ENCODE assay signal across 16 mouse cellular contexts in the genomic region with DNA sequence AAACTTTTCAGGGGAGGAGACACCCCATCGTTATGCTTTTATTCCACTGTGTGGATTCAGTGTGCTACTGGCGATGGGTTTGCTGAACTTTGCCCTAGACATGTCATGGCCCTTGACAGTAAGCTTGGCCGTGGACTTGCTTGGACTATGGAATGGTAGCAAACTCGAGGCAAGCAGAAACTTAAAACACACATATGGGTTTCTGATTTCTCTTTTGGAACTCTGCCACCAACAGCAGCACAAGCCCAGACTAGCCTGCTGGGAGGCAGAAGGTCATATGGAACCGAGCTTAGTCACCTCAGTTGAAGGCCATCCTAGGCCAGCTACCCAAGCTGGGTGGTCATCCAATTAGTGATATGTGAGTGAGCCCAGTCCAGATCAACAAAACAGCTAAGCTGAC.
DNase-seq lines count a peak whose midpoint lies in the region; ATAC-seq lines count a peak whose summit lies in the region.
"Had no signal": no experiment of that assay in that cellular context is flagged by ENCODE, and none has a peak within 500 bp of the region (broad histone marks: within the 10 kb centered on the region; RNA-seq: fewer than 3 reads in every experiment).

No protein-coding gene starts in this region.

- ATAC-seq in liver, embryonic 16.5 days (ENCODE audit: low read depth) = peak; percentile 58; the same call in 1 of the 2 replicates
- ATAC-seq: intestine, embryonic 15.5 days had no signal

- peak; percentile 66 for DNase-seq in gastrocnemius, adult 18-20 months (ENCODE audit: low spot score)
- no peak for DNase-seq in gastrocnemius, postnatal 14 days
- DNase-seq in liver (no peak), 416B (ENCODE audit: low read depth) (peak; percentile 65)
- DNase-seq in adrenal gland, postnatal 36 days = peak; percentile 66 to 72
- no peak for DNase-seq in right cerebral cortex, adult 2 months (ENCODE audit: low spot score in 2 of 2)
- no peak for DNase-seq in embryo, embryonic 10 days (ENCODE audit: low spot score)
- DNase-seq: B cell, adult 2 months; cerebellum, adult 2 months; heart, adult 11 months; lung, adult 2 months; thymus, adult 2 months had no signal

- H3K9ac ChIP-seq in liver, embryonic 16.5 days (ENCODE audit: low read depth, low read length) = no peak overlapping the region
- H3K9ac ChIP-seq: hindbrain, embryonic 12.5 days; intestine, embryonic 15.5 days; neural tube, embryonic 15.5 days had no signal

- H3K27ac ChIP-seq in liver, embryonic 16.5 days (ENCODE audit: low read length) = no peak overlapping the region
- H3K27ac ChIP-seq: hindbrain, embryonic 12.5 days; intestine, embryonic 15.5 days; neural tube, embryonic 15.5 days had no signal

- no peaks in the 10 kb centered on the region for H3K36me3 ChIP-seq in liver, embryonic 16.5 days (ENCODE audit: control insufficient read depth, insufficient read depth)
- H3K36me3 ChIP-seq: hindbrain, embryonic 12.5 days; intestine, embryonic 15.5 days; neural tube, embryonic 15.5 days had no signal

- H3K4me1 ChIP-seq in liver, embryonic 16.5 days (ENCODE audit: control insufficient read depth, low read depth, low read length) = peaks cover 4% of the 10 kb centered on the region
- H3K4me1 ChIP-seq: hindbrain, embryonic 12.5 days; intestine, embryonic 15.5 days; neural tube, embryonic 15.5 days had no signal

- H3K9me3 ChIP-seq in liver, embryonic 16.5 days (replicated peaks; ENCODE audit: control insufficient read depth, low read length) = no peaks in the 10 kb centered on the region
- H3K9me3 ChIP-seq: hindbrain, embryonic 12.5 days; intestine, embryonic 15.5 days; neural tube, embryonic 15.5 days had no signal

- no peak overlapping the region for H3K4me3 ChIP-seq in liver, embryonic 16.5 days (ENCODE audit: low read depth, low read length)
- H3K4me3 ChIP-seq: hindbrain, embryonic 12.5 days; intestine, embryonic 15.5 days; neural tube, embryonic 15.5 days had no signal

- H3K27me3 ChIP-seq in liver, embryonic 16.5 days (ENCODE audit: control insufficient read depth, insufficient read depth, low read depth, low read length) = peaks cover 7% of the 10 kb centered on the region; the same call in 1 of the 2 replicates
- H3K27me3 ChIP-seq: hindbrain, embryonic 12.5 days; intestine, embryonic 15.5 days; neural tube, embryonic 15.5 days had no signal

- H3K4me2 ChIP-seq in liver, embryonic 16.5 days (ENCODE audit: low read depth, low read length) = no peak overlapping the region
- H3K4me2 ChIP-seq: hindbrain, embryonic 12.5 days; intestine, embryonic 15.5 days; neural tube, embryonic 15.5 days had no signal

- intact Hi-C loops in gastrocnemius, postnatal 14 days (cut with DNase I; ENCODE audit: low total_unique reads) = no loop called here

- WGBS in liver, embryonic 16.5 days (ENCODE audit: insufficient replicate concordance) = 44% methylated on average over 5 of the region's 5 CpGs

Comparison
In these comparisons a context has a peak if more than half of its experiments do, and no peak if none do; other contexts are left out.
1. DNase-seq: peak in gastrocnemius, adult 18-20 months (single experiment), 416B (single experiment) and adrenal gland, postnatal 36 days (2 of 2); none in gastrocnemius, postnatal 14 days (single experiment), liver (single experiment), right cerebral cortex, adult 2 months (0 of 2) and embryo, embryonic 10 days (single experiment).